Mouse (Mus musculus) embryonic facial prominence, embryonic 12.5 days (tissue): ENCODE results near the gene A330070K13Rik. TPM values are rescaled to one million over a fixed set of nuclear protein-coding genes. Genes with fewer than 3 reads are reported as not detected.

Experiments
- ATAC-seq: fragments of 200-750 bp; cut with Nextera tagmentation; 2 replicates; pipeline ENCODE4 v1.8.0; 2017; ENCODE audit not compliant: insufficient number of reproducible peaks, insufficient read depth, low FRiP score, low TSS enrichment
- H3K27ac ChIP-seq: fragments of 300-500 bp; sonication (generic); 2 replicates; pipeline ENCODE4 v1.5.1; 2016; ENCODE audit warnings: mild to moderate bottlenecking
- H3K27me3 ChIP-seq: fragments of 300-500 bp; sonication (generic); 2 replicates; pipeline ENCODE4 v1.6.1; 2016; ENCODE audit warnings: mild to moderate bottlenecking, moderate library complexity
- H3K36me3 ChIP-seq: fragments of 300-500 bp; sonication (generic); 2 replicates; pipeline ENCODE4 v1.6.1; 2016; ENCODE audit warnings: mild to moderate bottlenecking
- H3K4me1 ChIP-seq: fragments of 300-500 bp; sonication (generic); 2 replicates; pipeline ENCODE4 v1.6.1; 2016
- H3K4me2 ChIP-seq: fragments of 300-500 bp; sonication (generic); replicated peaks from 2 replicates; pipeline ENCODE4 v1.6.1; 2016; ENCODE audit warnings: mild to moderate bottlenecking, moderate library complexity
- H3K4me3 ChIP-seq: fragments of 300-500 bp; sonication (generic); 2 replicates; pipeline ENCODE4 v1.5.1; 2016; ENCODE audit warnings: mild to moderate bottlenecking
- H3K9ac ChIP-seq: fragments of 300-500 bp; sonication (generic); 2 replicates; pipeline ENCODE4 v1.6.1; 2016; ENCODE audit warnings: mild to moderate bottlenecking, moderate library complexity
- H3K9me3 ChIP-seq: fragments of 300-500 bp; sonication (generic); 2 replicates; pipeline ENCODE4 v1.6.1; 2016; ENCODE audit warnings: mild to moderate bottlenecking, moderate library complexity
- WGBS: fragments of 180-500 bp; shearing (Covaris S2); methylation state at CpG from one replicate; pipeline ENCODE4 v1.1.7; 2016; 5-methylcytosine and 5-hydroxymethylcytosine counted together
- polyA plus RNA-seq: library from polyadenylated mRNA; unstranded; fragments of >200 nt; fragmentation: Nextera tagmentation; extraction: Ambion mirVana; gene quantifications from 2 replicates; pipeline ENCODE4 v1.2.1, GENCODE M21; 2016

Gene A330070K13Rik
- not detected in 2 replicates for polyA plus RNA-seq

DNA sequence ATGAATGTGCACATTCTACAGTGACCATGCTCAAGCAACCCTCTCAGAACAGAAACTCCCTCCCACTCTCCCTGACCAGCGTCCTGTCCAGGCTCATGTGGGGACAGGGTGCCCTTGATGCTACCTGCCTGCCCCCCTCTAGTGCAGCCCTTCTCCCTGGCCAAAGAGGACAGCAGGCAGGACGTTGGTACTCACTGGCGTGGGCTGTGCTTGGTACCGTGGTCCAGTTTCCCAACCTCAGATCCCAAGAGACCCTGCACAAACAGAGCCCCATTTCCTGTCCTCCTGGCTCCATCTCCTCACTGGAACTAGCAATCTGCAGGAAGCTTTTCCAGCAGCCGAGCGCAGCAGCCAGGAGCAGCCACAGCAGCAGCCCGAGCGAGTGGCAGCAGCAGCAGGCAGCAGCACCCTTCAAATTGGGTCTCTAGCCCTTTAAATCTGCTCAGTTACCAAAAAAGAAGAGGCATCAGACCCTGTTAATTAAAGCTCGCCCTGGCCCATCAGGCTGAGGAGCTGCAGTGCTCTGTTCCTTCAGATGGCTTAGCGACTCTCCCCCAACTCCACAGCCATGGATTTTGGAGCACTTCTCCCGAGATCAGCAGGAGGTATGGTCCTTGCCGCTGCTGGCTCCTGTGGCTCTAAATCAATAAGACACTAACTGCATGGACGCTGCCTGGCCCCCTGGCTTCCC is at the start of gene A330070K13Rik:
TSS of gene A330070K13Rik (minus strand) at position 410 of the 691 bp plus-strand sequence.
- 12% methylated on average over 13 of the region's 13 CpGs for WGBS
- no peak for ATAC-seq
- peak within 1 kb of the TSS; percentile 41 for H3K4me2 ChIP-seq
- H3K4me3 ChIP-seq, result peak within 1 kb of the TSS; percentile 9; the same call in 1 of the 2 replicates
- 0 out of 2 replicates have a peak within 1 kb of the TSS, but pooled peaks have one; percentile 12 for H3K9ac ChIP-seq
- peaks cover 13% of the 10 kb centered on the region; the same call in 1 of the 2 replicates for H3K4me1 ChIP-seq
- H3K36me3 ChIP-seq, result no peaks in the 10 kb centered on the region
- no peak within 1 kb of the TSS for H3K27ac ChIP-seq
- H3K9me3 ChIP-seq, result no peaks in the 10 kb centered on the region
- H3K27me3 ChIP-seq, result no peaks in the 10 kb centered on the region

DNA sequence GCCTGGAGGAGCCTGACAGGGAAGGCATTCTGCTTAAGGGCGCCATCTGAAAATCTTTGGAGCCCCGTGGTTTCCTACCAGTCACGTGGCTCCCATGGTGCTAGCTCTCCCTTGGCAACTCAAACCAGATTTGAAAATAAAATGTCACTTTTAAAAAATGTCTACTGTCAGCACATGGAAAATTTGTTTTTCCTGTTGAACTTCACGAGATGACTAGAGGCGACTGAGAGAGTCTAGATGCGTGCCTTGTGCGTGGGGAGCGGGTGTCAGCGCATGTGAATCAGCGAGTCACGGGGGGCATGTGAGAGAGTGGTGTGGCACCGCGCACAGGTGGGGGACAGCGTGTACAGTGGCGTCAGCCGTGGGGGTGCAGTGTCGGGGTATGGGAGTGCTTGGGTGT is 27.1 kb upstream of the A330070K13Rik start:
- Histone ChIP-seq H3K4me2 (no peak overlapping the region), H3K36me3 (no peaks in the 10 kb centered on the region), H3K9me3 (0 out of 2 replicates have a peak, but pooled peaks cover 8% of the 10 kb centered on the region), H3K27me3 (no peaks in the 10 kb centered on the region), H3K27ac (no peak overlapping the region), H3K4me3 (no peak overlapping the region), H3K4me1 (no peaks in the 10 kb centered on the region), H3K9ac (no peak overlapping the region)
- WGBS, result 93% methylated on average over 17 of the region's 17 CpGs
- no peak for ATAC-seq

DNA sequence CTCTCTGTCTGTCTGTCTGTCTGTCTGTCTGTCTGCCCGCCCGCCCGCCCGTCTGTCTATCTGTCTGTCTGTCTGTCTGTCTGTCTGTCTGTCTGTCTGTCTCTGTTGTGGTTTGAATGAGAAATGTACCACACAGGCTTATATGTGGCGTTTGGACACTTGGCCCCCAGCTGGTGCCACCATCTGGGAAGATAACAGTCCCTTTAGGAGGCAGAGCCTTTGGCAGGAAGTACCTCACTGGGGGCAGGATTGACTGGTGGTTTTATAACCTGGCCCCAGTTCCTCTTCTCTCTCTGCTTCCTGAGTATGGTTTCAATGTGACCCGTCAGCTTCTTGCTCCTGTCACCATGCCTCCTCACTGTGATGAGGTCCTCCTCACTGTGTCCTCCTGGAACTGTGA is 25.3 kb upstream of the A330070K13Rik start:
- no peak for ATAC-seq
- Histone ChIP-seq H3K9ac (no peak overlapping the region), H3K4me2 (no peak overlapping the region), H3K27me3 (no peaks in the 10 kb centered on the region), H3K4me1 (no peaks in the 10 kb centered on the region), H3K4me3 (no peak overlapping the region), H3K9me3 (0 out of 2 replicates have a peak, but pooled peaks cover 8% of the 10 kb centered on the region), H3K27ac (no peak overlapping the region), H3K36me3 (no peaks in the 10 kb centered on the region)
- 92% methylated on average over 6 of the region's 6 CpGs for WGBS

DNA sequence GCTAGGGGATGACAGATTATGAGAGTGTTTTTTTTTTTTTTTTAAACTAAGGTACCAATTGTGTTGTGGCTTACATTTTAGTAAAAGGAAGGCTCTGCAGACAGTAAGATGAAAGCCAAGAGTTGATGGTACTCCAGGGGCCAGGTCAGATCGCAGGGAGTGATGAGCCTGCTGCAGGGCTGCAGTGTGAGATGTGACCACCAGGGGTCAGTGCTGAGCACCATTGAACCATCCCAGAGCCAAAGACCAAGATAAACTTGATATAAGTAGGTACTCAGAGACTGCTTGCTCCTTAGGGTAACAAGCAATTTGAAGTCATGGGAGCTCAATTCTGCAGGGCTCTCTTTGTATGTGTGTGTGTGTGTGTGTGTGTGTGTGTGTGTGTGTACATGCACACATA is 20.8 kb upstream of the A330070K13Rik start:
- H3K9ac ChIP-seq, result no peak overlapping the region
- no peak overlapping the region for H3K4me3 ChIP-seq
- H3K27ac ChIP-seq, result no peak overlapping the region
- no peaks in the 10 kb centered on the region for H3K4me1 ChIP-seq
- 39% methylated on average over 1 of the region's 1 CpGs for WGBS
- H3K27me3 ChIP-seq, result no peaks in the 10 kb centered on the region
- H3K4me2 ChIP-seq, result no peak overlapping the region
- no peaks in the 10 kb centered on the region for H3K36me3 ChIP-seq
- no peak for ATAC-seq
- H3K9me3 ChIP-seq, result peaks cover 5% of the 10 kb centered on the region; the same call in 1 of the 2 replicates

DNA sequence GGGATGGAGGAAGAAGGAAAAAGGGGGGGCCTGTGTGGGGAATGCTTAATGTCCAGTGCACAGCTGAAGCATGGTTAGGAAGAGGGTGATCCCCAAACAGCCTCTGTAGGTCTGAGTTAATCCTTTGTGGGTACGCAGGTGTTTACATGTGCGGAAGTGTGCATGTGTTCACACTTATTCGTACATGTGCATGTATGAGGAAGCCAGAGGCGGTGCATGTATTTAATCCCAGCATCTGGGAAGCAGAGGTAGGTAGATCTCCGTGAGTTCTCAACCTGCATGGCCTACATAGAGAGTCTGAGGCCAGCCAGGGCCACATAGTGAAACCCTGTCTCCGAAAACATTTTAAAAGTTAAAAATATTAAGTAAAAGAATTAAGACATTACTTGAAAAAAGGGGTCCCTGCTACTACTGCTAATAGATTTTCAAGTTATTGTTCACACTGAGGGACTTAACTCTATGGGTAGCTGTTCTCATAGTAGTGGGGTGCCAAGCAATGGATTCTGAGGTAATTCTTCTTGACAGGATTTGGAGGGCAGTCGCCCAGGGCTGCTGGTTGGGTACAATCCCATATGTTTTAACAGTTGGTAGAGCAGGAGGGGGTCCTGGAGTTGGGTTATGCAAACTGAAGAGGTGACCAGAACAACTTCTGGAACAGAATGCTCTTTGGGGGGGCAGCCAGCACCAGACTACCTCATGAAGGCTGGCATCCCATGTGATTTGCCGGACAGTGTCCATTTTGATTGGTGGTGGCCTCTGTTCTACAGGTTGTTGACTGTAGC is 15.9 kb upstream of the A330070K13Rik start:
- no peaks in the 10 kb centered on the region for H3K4me1 ChIP-seq
- no peak overlapping the region for H3K4me2 ChIP-seq
- 95% methylated on average over 8 of the region's 8 CpGs for WGBS
- no peaks in the 10 kb centered on the region for H3K27me3 ChIP-seq
- no peak for ATAC-seq
- no peaks in the 10 kb centered on the region for H3K36me3 ChIP-seq
- H3K4me3 ChIP-seq, result no peak overlapping the region
- H3K9me3 ChIP-seq, result peaks cover 5% of the 10 kb centered on the region; the same call in 1 of the 2 replicates
- no peak overlapping the region for H3K27ac ChIP-seq
- no peak overlapping the region for H3K9ac ChIP-seq

DNA sequence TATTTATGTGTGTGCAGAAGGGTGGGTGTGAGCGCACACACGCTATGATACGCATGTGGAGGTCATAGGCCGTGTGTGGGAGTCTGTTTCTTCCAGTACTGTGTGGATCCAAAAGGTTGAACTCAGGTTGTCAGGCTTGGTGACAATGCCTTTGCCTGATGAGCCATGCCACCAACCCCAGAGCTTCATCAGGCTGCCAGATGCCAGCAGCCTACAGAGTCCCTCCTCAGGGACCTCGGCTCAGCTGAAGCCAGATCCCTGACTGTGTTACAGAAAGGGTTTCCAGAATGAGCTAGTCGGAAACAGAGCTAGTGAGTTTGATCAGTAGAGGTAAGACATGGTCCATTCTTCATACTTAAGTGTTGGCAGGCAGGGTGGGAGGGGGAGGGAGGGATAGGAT is 10.7 kb upstream of the A330070K13Rik start:
- H3K9ac ChIP-seq, result no peak overlapping the region
- H3K36me3 ChIP-seq, result no peaks in the 10 kb centered on the region
- no peak overlapping the region for H3K27ac ChIP-seq
- H3K4me2 ChIP-seq, result no peak overlapping the region
- H3K27me3 ChIP-seq, result no peaks in the 10 kb centered on the region
- H3K4me3 ChIP-seq, result no peak overlapping the region
- 69% methylated on average over 6 of the region's 6 CpGs for WGBS
- H3K4me1 ChIP-seq, result no peaks in the 10 kb centered on the region
- H3K9me3 ChIP-seq, result no peaks in the 10 kb centered on the region
- ATAC-seq, result no peak

DNA sequence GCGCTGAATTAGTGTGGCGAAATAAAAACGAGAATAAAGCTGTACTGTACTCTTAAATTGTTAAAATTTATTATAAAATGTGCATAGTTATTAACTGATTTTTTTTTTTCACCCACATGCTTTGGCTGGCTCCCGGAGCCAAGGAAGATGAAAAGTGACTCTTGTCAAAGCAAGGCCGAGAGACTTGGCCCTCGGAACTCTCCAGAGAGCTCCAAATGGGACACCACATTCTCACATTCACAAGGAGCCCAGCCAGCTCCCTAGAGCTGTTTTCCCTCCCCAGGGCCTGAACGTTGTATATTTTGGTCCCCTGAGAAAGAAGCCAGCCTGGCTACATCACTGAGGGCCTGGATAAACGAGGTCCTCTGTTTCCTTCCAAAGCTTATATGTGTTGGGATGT is 10.0 kb upstream of the A330070K13Rik start:
- Histone ChIP-seq H3K4me2 (no peak overlapping the region), H3K9ac (no peak overlapping the region), H3K27me3 (no peaks in the 10 kb centered on the region), H3K9me3 (no peaks in the 10 kb centered on the region), H3K27ac (no peak overlapping the region), H3K4me1 (no peaks in the 10 kb centered on the region), H3K36me3 (no peaks in the 10 kb centered on the region), H3K4me3 (no peak overlapping the region)
- 75% methylated on average over 8 of the region's 8 CpGs for whole genome bisulfite sequencing
- ATAC-seq, result no peak

DNA sequence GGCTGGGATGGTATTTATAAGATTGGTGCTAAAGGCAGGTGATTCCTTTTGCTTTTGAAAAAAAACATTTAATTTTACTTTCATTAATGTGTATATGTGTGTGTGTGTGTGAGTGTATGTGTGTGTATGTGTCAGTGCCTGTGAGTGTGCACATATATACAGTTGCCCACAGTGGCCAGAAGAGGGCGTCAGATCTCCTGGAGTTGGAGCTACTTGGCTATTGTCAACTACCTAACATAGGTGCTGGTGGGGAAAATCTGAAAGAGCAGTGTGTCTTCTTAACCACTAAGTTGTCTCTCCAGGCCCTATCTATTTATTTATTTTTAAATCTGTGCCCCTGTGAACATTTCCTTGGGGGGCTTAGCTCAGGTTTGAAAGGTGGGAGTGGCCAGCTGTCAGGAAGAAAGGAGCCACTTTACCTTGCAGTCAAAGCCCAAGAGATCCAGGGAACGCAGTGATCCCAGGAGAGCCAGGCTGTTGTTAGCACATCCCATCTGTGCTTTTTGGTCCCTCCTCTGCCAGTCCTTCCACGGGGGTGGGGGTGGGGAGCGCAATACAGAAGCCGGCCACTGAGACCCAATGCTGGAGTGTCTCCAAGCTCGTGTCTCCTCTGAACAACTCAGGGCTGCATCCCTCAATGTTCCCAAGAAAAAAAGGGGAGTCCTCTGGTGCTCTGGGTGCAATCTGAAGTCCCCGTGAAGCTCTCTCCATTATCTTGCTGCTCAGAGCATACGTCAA is 9.4 kb upstream of the A330070K13Rik start:
- no peaks in the 10 kb centered on the region for H3K4me1 ChIP-seq
- no peaks in the 10 kb centered on the region for H3K9me3 ChIP-seq
- no peaks in the 10 kb centered on the region for H3K27me3 ChIP-seq
- no peaks in the 10 kb centered on the region for H3K36me3 ChIP-seq
- no peak overlapping the region for H3K4me3 ChIP-seq
- no peak overlapping the region for H3K9ac ChIP-seq
- ATAC-seq, result no peak
- H3K4me2 ChIP-seq, result no peak overlapping the region
- WGBS, result 49% methylated on average over 8 of the region's 8 CpGs
- H3K27ac ChIP-seq, result no peak overlapping the region

DNA sequence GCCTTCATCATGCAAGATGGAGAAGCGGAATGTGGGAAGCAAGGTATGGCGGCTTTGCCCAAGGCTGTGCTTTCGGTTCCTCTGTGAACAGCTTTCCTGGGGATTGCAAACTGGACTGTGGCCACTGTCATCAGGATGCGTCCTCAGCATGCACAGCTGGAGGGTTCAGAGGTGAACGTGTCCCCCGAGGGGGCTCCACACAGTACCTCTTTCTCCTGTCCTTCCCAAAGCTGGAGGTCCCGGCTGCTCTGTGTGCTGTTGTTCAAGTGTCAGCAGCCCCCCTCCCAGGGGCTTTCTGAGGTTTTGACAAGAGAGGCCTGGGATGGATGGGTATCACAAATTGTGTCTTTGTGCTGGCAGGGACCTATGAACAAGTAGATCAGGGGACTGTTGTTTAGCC is 2.0 kb upstream of the A330070K13Rik start:
- Histone ChIP-seq H3K9ac (no peak overlapping the region), H3K27ac (no peak overlapping the region), H3K27me3 (no peaks in the 10 kb centered on the region), H3K4me2 (no peak overlapping the region), H3K4me3 (no peak overlapping the region), H3K9me3 (no peaks in the 10 kb centered on the region), H3K4me1 (peaks cover 13% of the 10 kb centered on the region; the same call in 1 of the 2 replicates), H3K36me3 (no peaks in the 10 kb centered on the region)
- ATAC-seq, result no peak
- WGBS, result 32% methylated on average over 7 of the region's 7 CpGs

DNA sequence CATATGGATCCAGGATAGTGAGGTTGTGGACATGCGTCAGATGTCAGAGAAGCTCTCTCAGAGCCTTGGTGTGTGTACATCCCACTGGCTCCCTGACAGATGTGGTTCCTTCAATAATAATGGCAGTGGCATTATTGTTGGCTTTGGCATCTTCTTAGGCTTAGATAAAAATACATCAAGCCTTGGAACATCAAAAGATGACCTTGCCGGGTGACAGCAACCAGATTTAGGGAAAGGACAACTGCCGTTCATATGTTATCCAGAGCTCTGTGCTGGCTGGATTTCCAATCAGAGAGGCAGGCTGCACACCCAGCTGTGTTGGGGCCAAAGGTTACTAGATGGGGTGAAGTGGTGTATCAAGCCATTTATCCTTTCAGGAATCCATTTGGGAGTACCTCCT is 9.0 kb downstream of the A330070K13Rik start:
- no peak overlapping the region for H3K9ac ChIP-seq
- H3K4me2 ChIP-seq, result no peak overlapping the region
- WGBS, result 91% methylated on average over 3 of the region's 3 CpGs
- H3K27me3 ChIP-seq, result no peaks in the 10 kb centered on the region
- H3K27ac ChIP-seq, result no peak overlapping the region
- no peak overlapping the region for H3K4me3 ChIP-seq
- H3K4me1 ChIP-seq, result no peaks in the 10 kb centered on the region
- no peaks in the 10 kb centered on the region for H3K36me3 ChIP-seq
- ATAC-seq, result no peak
- H3K9me3 ChIP-seq, result no peaks in the 10 kb centered on the region

DNA sequence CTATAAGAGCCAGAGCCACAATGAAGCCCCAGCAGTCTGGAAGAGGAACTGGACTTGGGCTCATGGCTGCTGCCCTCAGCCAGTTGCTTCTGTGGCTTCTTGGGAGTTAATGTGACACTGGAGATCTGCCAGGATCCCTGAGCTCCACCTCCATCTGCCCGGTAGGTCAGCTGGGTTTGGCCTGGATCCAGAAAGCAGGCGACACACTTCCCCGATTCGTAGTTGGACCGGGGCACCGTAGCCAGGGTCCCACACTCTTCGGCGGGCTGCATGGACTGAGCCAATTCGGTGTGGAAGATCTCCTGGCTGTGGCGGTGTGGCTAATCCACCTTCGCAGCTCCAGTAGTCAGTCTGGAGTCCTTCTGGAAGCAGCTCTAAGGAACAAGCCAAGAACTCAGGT is 15.2 kb downstream of the A330070K13Rik start, which contains the start of gene Caln1:
TSS of gene Caln1 (plus strand) at position 219 of the 400 bp plus-strand sequence.
- H3K27ac ChIP-seq, result no peak within 1 kb of the TSS
- no peak within 1 kb of the TSS for H3K9ac ChIP-seq
- no peaks in the 10 kb centered on the region for H3K36me3 ChIP-seq
- no peaks in the 10 kb centered on the region for H3K4me1 ChIP-seq
- no peaks in the 10 kb centered on the region for H3K27me3 ChIP-seq
- WGBS, result 85% methylated on average over 11 of the region's 11 CpGs
- H3K4me2 ChIP-seq, result no peak within 1 kb of the TSS
- no peak for ATAC-seq
- no peaks in the 10 kb centered on the region for H3K9me3 ChIP-seq
- H3K4me3 ChIP-seq, result no peak within 1 kb of the TSS
